Mouse (Mus musculus): ENCODE data around the gene Ern2.

Gene Ern2

DNA sequence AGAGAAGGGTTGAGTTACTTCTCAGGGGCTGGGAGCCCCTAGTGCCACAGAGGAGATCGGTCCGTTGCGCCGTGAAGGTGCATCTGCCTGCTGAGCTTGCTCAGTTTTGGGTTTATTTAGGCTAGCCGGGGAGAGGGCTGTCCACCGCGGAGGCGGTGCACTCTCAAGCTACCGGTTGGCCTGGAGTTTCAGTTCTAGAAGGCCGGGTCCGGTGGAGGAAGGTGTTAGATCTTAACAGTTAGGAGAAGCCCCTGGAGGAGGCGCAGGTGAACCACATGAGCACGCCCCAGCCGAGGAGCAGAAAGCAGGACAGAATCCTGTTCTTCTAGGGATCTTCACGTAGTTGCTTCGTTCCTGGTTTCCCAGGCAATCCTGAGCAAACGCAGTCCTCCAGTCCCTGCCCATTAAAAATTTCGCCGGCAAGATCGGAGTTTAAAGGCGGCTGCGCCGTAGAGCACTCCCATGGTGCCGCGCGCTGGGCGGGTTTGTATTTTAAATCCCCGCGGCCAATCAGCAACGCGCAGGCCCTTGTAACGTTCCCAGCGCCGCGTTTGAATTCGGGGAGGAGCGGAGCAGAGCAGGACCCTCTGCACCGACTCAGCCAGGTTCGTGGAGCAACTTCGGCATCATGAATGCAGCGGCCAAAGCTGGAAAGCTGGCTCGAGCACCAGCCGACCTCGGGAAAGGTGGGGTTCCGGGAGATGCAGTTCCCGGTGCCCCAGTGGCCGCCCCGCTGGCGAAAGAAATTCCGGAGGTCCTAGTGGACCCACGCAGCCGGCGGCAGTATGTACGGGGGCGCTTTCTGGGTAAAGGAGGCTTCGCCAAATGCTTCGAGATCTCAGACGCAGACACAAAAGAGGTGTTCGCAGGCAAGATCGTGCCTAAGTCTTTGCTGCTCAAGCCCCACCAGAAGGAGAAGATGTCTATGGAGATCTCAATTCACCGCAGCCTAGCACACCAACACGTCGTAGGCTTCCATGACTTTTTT, 26.8 kb downstream of the Ern2 start, which contains the start of gene Plk1:
Gene Plk1 (plus strand): TSS at position 525 of the 988 bp plus-strand sequence.
- DNase-seq: peak; percentile 86

DNA sequence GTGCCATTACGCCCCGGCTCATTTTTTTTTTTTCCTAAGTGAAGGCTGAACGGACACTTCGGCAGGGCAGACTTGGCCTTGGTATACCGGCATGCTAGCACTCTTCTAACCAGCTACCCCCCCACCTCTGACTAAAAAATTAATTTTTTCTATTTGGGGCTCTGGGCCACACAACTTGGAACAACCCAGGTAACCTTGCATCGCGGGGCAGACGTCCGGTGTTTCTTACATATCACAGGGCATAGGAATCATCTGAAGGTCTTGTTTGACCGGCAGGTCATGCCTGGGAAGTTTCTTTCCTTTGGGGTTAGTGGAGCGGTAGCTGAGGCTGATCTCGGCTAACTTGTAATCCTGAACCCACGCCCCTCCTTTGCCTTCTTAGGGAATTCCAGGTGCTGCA, 27.5 kb downstream of the Ern2 start:
- no peak for DNase-seq

DNA sequence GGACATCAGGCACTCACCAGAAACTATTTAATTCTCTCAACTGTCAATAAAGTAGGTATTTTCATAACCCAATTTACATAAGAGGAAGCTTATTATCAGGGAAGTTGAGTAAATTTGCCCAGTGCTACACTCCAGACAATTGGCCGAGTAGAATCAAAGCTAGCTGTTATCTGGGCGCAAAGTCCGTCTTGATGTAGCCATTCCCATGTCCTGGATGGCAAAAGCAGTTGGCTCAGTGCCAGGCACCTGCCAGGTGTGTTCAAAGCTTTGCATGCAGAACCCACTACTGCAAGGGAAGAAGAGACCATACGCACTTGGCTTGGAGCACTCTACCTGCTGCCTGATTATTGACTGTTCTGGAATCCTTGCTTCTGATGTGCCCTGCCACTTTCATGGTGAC, 33.5 kb downstream of the Ern2 start:
- no peak for DNase-seq

DNA sequence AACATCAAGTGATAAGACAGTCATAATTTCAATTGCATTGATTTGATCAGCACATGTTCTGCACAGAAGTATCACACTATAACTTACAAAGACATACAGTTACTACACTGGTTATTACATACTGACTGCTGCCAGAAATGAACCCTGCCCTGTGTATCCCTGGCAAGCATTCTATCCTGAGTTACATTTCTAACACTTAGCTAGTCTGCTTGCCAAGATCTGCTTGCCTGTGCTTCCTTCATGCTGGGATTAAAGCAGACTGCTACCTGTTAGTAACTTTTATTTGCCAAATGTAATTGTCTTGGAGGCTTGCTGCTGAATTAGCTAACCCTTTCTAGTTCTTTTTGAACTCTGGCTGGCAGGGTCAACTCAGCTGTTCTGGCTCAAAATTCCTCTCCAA, 45.0 kb downstream of the Ern2 start:
- no peak for DNase-seq

DNA sequence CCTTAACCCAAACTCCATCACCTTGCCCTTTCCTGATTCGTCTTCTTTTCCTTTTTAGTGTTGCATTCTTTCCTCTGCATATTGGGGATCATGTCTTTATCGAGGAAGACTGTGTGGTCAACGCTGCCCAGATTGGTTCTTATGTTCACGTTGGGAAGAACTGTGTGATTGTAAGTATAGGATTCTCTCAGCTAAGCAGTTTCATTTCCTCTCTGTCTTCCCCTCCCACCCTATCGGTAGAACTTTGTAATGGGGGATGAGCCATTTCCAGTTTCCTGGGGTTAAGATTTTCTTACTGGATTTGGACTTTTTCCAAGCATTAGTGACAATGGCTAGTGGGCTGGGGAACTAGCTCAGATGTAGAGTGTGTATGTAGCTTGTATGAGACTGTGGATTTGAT, 47.8 kb downstream of the Ern2 start:
- DNase-seq: no peak

DNA sequence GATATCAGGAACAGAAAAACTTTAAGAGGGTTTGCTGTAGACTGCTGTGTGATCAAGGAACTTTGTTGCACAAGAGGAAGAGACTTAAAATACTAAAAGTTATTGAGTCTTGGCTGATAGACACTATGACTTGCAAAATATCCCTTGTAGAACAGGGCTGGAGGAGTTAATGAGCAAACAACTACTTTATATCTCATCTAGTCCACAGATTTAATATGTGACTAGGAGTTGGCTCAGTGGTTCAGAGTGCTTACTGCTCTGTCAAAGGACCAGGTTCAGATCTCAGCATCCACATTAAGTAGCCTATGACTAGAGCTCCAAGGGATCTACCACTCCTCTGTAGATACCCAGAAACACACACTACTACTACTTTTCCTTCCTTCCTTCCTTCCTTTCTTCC, 48.9 kb downstream of the Ern2 start:
- no peak for DNase-seq

DNA sequence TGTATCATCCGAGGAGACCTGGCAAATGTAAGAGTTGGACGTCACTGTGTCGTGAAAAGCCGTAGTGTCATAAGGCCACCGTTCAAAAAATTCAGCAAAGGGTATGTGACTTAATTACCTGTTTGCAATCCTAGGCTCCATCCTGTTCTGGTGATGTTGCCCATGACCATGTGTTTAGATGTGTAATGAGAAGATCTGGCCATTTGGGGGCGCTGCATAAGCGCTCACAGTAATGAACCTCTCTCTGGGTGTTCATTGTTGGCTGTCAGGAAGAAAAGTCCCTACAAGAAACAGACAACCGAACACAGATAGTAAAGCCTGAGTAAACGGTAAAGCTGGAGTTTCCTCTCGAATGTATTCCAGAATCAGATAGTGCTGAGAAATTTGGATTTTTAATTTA, 50.9 kb downstream of the Ern2 start:
- DNase-seq: no peak

DNA sequence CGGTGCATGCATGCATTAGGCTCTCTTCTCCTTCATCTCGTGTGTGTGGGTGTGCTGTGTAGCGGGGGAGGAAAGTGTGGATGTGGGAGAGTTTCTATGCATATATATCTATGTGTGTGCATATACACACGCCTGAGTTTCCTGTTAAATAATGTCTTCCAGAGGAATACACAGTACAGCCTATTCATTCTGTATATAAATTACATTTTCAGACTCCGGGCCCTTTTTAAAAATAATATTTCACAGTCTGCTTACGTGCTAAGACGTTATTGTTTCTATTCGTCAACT, 52.7 kb downstream of the Ern2 start:
- no peak for DNase-seq

DNA sequence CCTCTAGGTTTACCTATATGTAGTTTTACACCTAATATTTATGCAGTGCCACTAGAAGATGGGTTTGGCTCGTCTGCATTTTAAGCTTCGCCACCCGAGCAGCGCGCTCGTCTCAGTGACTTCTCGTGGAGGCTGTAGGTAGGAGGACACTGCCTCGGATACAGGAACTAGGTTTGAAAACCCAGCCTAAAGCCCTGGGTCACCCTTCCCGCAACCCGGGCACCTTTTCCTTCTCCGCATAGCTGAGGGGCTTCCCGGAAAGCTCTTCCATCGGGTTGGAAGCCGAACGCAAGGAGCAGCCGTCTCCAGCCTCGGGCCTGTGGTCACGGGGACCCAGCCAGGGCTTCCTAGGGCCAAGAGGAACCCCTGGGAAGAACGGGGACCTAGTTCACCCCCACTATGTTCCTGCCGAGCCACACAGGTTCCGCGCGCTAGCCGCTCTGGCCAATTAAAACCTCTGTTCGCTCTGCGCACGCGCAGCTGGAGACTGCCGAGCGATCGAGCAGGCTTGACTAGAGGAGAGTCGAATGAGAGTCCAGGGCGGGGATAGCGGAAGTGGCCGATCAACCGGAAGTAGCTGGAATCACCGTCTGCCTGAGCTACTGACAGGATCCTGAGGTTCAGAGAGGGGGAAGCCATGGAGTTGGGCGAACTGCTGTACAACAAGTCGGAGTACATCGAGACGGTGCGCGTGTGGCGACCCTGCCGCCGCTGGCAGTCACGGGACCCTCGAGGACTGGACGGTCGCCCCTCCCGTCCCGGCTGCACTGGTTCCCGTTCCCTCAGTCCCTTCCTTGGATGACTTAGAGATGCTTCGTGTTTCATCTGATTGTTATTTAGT, 53.3 kb downstream of the Ern2 start, which contains the start of the genes Palb2 and Dctn5:
Gene Palb2 (minus strand): TSS at position 489 of the 841 bp plus-strand sequence.
Gene Dctn5 (plus strand): TSS at position 545 of the 841 bp plus-strand sequence.
- peak; percentile 98 for DNase-seq

DNA sequence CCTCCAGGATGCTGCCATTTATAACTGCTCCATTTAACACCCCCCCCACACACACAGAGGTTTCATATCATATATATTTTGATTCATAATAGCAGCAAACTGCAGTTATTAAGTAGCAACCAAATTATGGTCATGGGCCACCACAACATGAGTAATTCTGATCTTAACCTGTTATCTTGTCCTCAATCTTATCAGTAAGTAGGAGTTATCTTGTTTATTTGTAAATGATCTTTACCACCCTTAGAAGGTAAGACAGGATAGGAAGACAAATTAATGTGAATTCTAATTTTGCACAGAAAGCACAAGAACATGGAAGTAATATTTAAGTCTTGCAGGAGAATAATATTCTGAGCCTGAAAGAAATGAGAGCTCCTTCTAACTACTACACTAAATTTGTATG, 54.2 kb downstream of the Ern2 start:
- no peak for DNase-seq

DNA sequence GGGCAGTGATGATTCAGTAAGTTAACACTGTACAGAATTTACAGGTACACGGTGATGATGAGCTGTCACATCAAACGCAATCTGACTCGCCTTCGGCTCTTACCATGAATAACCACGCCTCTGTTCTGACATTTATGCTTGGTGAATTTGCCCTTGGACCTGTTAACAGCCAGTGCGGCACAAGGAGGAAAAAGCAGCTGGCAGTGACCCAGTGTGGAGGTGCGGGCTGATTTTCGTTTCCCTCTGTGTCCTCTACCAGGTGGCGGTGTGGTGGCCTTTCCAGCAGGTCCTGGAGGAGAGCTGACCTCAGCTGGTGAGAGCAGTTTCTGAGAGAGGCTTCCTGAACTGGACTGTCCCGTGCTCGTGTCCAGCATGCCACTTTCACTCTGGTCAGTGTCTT, 59.1 kb downstream of the Ern2 start:
- no peak for DNase-seq

DNA sequence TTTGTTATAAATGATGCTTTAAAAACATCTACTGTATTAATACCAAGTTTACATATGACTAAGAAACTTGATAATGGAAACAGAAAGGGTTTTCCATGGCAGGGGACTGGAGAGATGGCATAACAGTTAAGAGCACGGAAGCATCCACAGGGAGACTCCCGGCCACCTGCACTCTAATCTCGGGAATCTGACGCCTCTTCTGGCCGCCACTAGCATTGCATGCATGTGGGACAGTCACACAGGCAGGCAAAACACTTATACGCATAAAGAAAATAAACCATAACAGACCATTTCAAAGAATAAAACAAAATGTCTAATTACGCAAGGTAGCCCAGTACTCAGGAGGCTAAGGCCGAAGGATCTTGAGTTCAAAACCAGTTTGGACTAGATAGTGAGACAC, 60.4 kb downstream of the Ern2 start:
- DNase-seq: no peak

DNA sequence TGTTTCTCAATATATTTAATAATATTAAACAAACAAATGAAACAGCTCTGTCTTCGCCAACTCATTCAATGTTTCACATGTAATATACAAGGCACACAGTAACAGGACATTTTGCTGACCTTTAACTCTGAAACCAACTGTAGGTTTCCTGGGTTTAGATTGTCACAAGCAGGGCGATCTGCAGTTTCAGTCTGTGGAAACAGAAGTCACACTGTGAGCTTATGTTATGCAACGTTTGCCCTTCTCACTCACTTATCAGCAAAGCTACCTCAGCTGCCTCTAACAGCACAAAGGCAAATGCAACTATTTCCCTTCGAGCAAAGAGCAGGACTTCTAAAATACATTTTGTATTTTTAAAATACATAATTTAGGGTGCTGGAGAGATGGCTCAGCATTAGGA, 62.5 kb downstream of the Ern2 start:
- no peak for DNase-seq
